In the genomic region with DNA sequence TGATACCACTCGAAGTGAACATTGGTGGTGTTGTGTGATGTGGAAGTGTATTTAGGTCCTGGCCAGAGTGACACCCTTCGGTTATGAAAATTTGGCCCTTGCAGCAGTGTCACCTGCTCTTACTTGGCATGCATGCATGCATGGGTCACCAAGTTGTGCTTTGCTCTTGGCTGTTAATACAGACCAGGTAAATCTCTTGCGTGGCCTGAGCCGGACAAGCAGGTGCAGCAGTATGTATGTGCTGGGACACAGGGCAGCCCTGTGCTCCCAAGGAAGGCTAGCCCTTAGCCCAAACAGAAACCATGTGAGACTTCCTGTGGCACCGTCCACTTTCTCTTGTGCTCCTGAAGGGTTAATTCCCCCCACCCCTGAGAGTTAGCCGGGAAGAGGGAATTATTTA, we compare ENCODE assay signal across 13 mouse cellular contexts. TPM values are rescaled to one million over a fixed set of nuclear protein-coding genes. Genes with fewer than 3 reads are reported as not detected.
DNase-seq lines count a peak whose midpoint lies in the region; ATAC-seq and TF ChIP-seq lines count a peak whose summit lies in the region.
"Had no signal": no experiment of that assay in that cellular context is flagged by ENCODE, and none has a peak within 500 bp of the region (broad histone marks: within the 10 kb centered on the region; RNA-seq: fewer than 3 reads in every experiment).

No protein-coding gene starts in this region.

- WGBS in lung, embryonic 14.5 days = 52% methylated on average over 6 of the region's 6 CpGs
- 60% methylated on average over 6 of the region's 6 CpGs for WGBS in intestine, postnatal 0 days
- WGBS in neural tube, embryonic 15.5 days = 55% methylated on average over 6 of the region's 6 CpGs

- no peak overlapping the region for H3K4me3 ChIP-seq in lung, embryonic 14.5 days (ENCODE audit: low read depth, low read length)
- H3K4me3 ChIP-seq in intestine, postnatal 0 days (ENCODE audit: low read depth, low read length) = no peak overlapping the region
- no peak overlapping the region for H3K4me3 ChIP-seq in neural tube, embryonic 15.5 days (replicated peaks)
- H3K4me3 ChIP-seq: limb, embryonic 12.5 days; midbrain, embryonic 13.5 days had no signal

- peak overlapping the region; percentile 26 for H3K4me2 ChIP-seq in lung, embryonic 14.5 days
- H3K4me2 ChIP-seq in intestine, postnatal 0 days (replicated peaks; ENCODE audit: low read depth) = 0 out of 2 replicates have a peak overlapping the region, but pooled peaks have one; percentile 17
- peak overlapping the region; percentile 28; the same call in 1 of the 2 replicates for H3K4me2 ChIP-seq in neural tube, embryonic 15.5 days
- H3K4me2 ChIP-seq: limb, embryonic 12.5 days; midbrain, embryonic 13.5 days had no signal

- peak; percentile 9 for DNase-seq in gastrocnemius, postnatal 25 days
- DNase-seq in gastrocnemius, adult 18-20 months (ENCODE audit: low spot score) = no peak
- no peak for DNase-seq in lung, embryonic 14.5 days
- no peak for DNase-seq in lung, adult 18-20 months
- no peak for DNase-seq in ovary, postnatal 36 days (ENCODE audit: low spot score)
- DNase-seq: heart, postnatal 36 days; thymus, postnatal 4 days had no signal

- H3K9ac ChIP-seq in lung, embryonic 14.5 days = no peak overlapping the region
- H3K9ac ChIP-seq in intestine, postnatal 0 days (ENCODE audit: low read depth, low read length) = no peak overlapping the region
- H3K9ac ChIP-seq in neural tube, embryonic 15.5 days (replicated peaks) = no peak overlapping the region
- H3K9ac ChIP-seq: limb, embryonic 12.5 days; midbrain, embryonic 13.5 days had no signal

- no peaks in the 10 kb centered on the region for H3K36me3 ChIP-seq in lung, embryonic 14.5 days (ENCODE audit: insufficient read depth)
- peaks cover 3% of the 10 kb centered on the region; the same call in 1 of the 2 replicates for H3K36me3 ChIP-seq in intestine, postnatal 0 days (ENCODE audit: control insufficient read depth, insufficient read depth)
- no peaks in the 10 kb centered on the region for H3K36me3 ChIP-seq in neural tube, embryonic 15.5 days
- H3K36me3 ChIP-seq: limb, embryonic 12.5 days; midbrain, embryonic 13.5 days had no signal

- peaks cover 6% of the 10 kb centered on the region; the same call in 1 of the 2 replicates for H3K4me1 ChIP-seq in lung, embryonic 14.5 days (ENCODE audit: insufficient read depth)
- 0 out of 2 replicates have a peak, but pooled peaks cover 9% of the 10 kb centered on the region for H3K4me1 ChIP-seq in intestine, postnatal 0 days (replicated peaks; ENCODE audit: control insufficient read depth, insufficient read depth, low read length)
- H3K4me1 ChIP-seq in neural tube, embryonic 15.5 days = peaks cover 30% of the 10 kb centered on the region

- no peaks in the 10 kb centered on the region for H3K27me3 ChIP-seq in lung, embryonic 14.5 days (ENCODE audit: insufficient read depth, low read length)
- no peaks in the 10 kb centered on the region for H3K27me3 ChIP-seq in intestine, postnatal 0 days (replicated peaks; ENCODE audit: control insufficient read depth, insufficient read depth, low read length)
- no peaks in the 10 kb centered on the region for H3K27me3 ChIP-seq in neural tube, embryonic 15.5 days (replicated peaks)
- H3K27me3 ChIP-seq: CH12.LX; limb, embryonic 12.5 days; midbrain, embryonic 13.5 days; Patski had no signal

- ATAC-seq in lung, embryonic 14.5 days (ENCODE audit: insufficient read depth) = no peak
- no peak for ATAC-seq in intestine, postnatal 0 days
- ATAC-seq in neural tube, embryonic 15.5 days (ENCODE audit: low FRiP score) = no peak
- ATAC-seq: midbrain, embryonic 13.5 days had no signal

- TF ChIP-seq CTCF in lung, embryonic 14.5 days (IDR thresholded peaks at IDR 0.05; ENCODE audit: low read depth) = no peak
- no peak for TF ChIP-seq CTCF in intestine, postnatal 0 days (IDR thresholded peaks at IDR 0.05; ENCODE audit: low read depth)

- H3K9me3 ChIP-seq in lung, embryonic 14.5 days (ENCODE audit: low read depth, low read length) = no peaks in the 10 kb centered on the region
- no peaks in the 10 kb centered on the region for H3K9me3 ChIP-seq in intestine, postnatal 0 days (ENCODE audit: control insufficient read depth)
- no peaks in the 10 kb centered on the region for H3K9me3 ChIP-seq in neural tube, embryonic 15.5 days (replicated peaks)
- H3K9me3 ChIP-seq: limb, embryonic 12.5 days; midbrain, embryonic 13.5 days had no signal

- no peak overlapping the region for H3K27ac ChIP-seq in lung, embryonic 14.5 days (ENCODE audit: low read depth)
- no peak overlapping the region for H3K27ac ChIP-seq in intestine, postnatal 0 days (ENCODE audit: low read depth, low read length)
- H3K27ac ChIP-seq in neural tube, embryonic 15.5 days (replicated peaks) = no peak overlapping the region
- H3K27ac ChIP-seq: limb, embryonic 12.5 days; midbrain, embryonic 13.5 days had no signal

RNA-seq across cellular contexts. Expression of gene Tent4b, which starts 28.8 kb away (rescaled TPM):
- total RNA-seq in gastrocnemius, postnatal 25 days (2021) = 10 to 100 TPM; 10.6 to 12.2 TPM
- total RNA-seq in gastrocnemius, adult 18-20 months (2021) = 10 to 100 TPM; 13.0 to 15.3 TPM
- polyA plus RNA-seq in lung, embryonic 14.5 days (2014; fragmentation: Nextera tagmentation; extraction: Ambion mirVana) = 14.5 and 16.1 TPM in 2 replicates
- 5.9 and 6.1 TPM in 2 replicates for polyA plus RNA-seq in intestine, postnatal 0 days (2015; fragmentation: Nextera tagmentation; extraction: Ambion mirVana)
- 8.5 and 9.7 TPM in 2 replicates for polyA plus RNA-seq in neural tube, embryonic 15.5 days (2015; fragmentation: Nextera tagmentation; extraction: Ambion mirVana)

RNA-seq across cellular contexts. Expression of gene Adcy7, which starts 44.4 kb away (rescaled TPM):
- total RNA-seq in gastrocnemius, postnatal 25 days (2021) = 1 to 10 TPM; 6.7 to 7.9 TPM
- 1 to 10 TPM; 1.9 to 3.2 TPM for total RNA-seq in gastrocnemius, adult 18-20 months (2021)
- polyA plus RNA-seq in lung, embryonic 14.5 days (2014; fragmentation: Nextera tagmentation; extraction: Ambion mirVana) = 11.3 and 12.4 TPM in 2 replicates
- polyA plus RNA-seq in intestine, postnatal 0 days (2015; fragmentation: Nextera tagmentation; extraction: Ambion mirVana) = 2.3 and 3.4 TPM in 2 replicates
- polyA plus RNA-seq in neural tube, embryonic 15.5 days (2015; fragmentation: Nextera tagmentation; extraction: Ambion mirVana) = 6.0 and 10.7 TPM in 2 replicates
